Mouse (Mus musculus): ENCODE measurements around the gene Wdfy4.

DNA sequence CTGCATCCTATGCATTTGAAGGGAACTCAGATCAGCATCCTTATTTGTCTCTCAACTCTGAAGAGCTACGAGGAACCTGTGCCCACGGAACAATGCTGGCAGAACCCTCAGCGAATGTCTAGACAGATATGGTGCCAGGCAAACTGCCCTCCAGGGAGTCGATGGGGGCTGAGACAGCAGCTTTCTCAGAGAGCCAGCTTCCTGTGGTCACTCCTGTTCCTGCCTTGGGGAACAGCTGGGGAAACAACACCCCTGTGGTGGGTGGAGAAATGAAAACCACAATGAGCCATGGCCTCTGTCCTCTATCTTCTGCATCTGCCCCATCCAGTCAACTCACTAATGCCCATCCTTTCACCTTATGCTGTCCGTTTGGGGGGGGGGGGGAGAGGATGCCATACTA lies 46.7 kb upstream of the Wdfy4 start:
- TF ChIP-seq CTCF (IDR thresholded peaks at IDR 0.05 in 2 of 3, conservative IDR thresholded peaks at IDR 0.05 in 1 of 3; ENCODE audit: control insufficient read depth in 1 of 3, insufficient read depth in 1 of 3, low read depth in 2 of 3, low read length in 3 of 3, poor library complexity in 1 of 3, severe bottlenecking in 1 of 3) (no peak), NELFE (IDR thresholded peaks at IDR 0.05; ENCODE audit: low read depth, low read length) (no peak), UBTF (IDR thresholded peaks at IDR 0.05; ENCODE audit: borderline replicate concordance, insufficient read depth, low read depth, low read length) (no peak), HCFC1 (IDR thresholded peaks at IDR 0.05; ENCODE audit: low read depth, low read length) (no peak), SMC3 (IDR thresholded peaks at IDR 0.05; ENCODE audit: low read depth, low read length) (no peak), GATA1 (IDR thresholded peaks at IDR 0.05; ENCODE audit: low read depth, low read length) (no peak), ZMIZ1 (IDR thresholded peaks at IDR 0.05; ENCODE audit: low read depth, low read length) (no peak), POLR2AphosphoS2 (IDR thresholded peaks at IDR 0.05; ENCODE audit: low read length) (no peak), TCF12 (IDR thresholded peaks at IDR 0.05; ENCODE audit: low read depth, low read length) (no peak), POLR2A (IDR thresholded peaks at IDR 0.05; ENCODE audit: control insufficient read depth in 1 of 2, insufficient read depth in 1 of 2, low read depth in 1 of 2, low read length in 2 of 2, poor library complexity in 1 of 2) (no peak), MYB (IDR thresholded peaks at IDR 0.05; ENCODE audit: low read depth, low read length) (no peak), KAT2A (conservative IDR thresholded peaks at IDR 0.05; ENCODE audit: low read depth, low read length) (no peak), TAL1 (IDR thresholded peaks at IDR 0.05; ENCODE audit: low read length) (no peak)
